Mouse (Mus musculus) liver, embryonic 14 days (tissue): ENCODE results near the gene Tbc1d32. TPM values are rescaled to one million over a fixed set of nuclear protein-coding genes. Genes with fewer than 3 reads are reported as not detected.

ENCODE experiments used
- polyA plus RNA-seq: library from polyadenylated mRNA; depleted of rRNA; stranded (reverse); fragments of >200 nt; gene quantifications from 2 replicates; pipeline ENCODE4 v1.2.3, GENCODE M21; 2012; rRNA removed

Tbc1d32 gene
- 0.27 and 0.33 TPM in 2 replicates for polyA plus RNA-seq

GRCm38 (mm10) chr10:56228568-56229209 is at the start of gene Tbc1d32:
Tbc1d32 (minus strand) TSS chr10:56228689.

GRCm38 (mm10) chr10:56106333-56106995 is 122.0 kb downstream of the Tbc1d32 start, which contains the start of gene Msl3l2:
Msl3l2 (plus strand) TSS chr10:56106917.

Other genes with a start within 250 kb of the Tbc1d32 start
- 0.89 TPM in 2 replicates for gene Msl3l2, start 121.8 kb downstream of the Tbc1d32 start, polyA plus RNA-seq
- 1.8 and 2.1 TPM in 2 replicates for gene Gja1, start 148.6 kb upstream of the Tbc1d32 start, polyA plus RNA-seq